Mouse (Mus musculus) hematopoietic multipotent progenitor cell, adult 10-12 weeks (in vitro differentiated cells): Measurements from ENCODE around the gene Rerg. TPM values are rescaled to one million over a fixed set of nuclear protein-coding genes. Genes with fewer than 3 reads are reported as not detected.

ENCODE experiments used
- polyA plus RNA-seq: library from polyadenylated mRNA; stranded (reverse); fragments of >175 nt; gene quantifications from 2 replicates; pipeline ENCODE4 v1.2.3, GENCODE M21; 2012; ENCODE audit warnings: low replicate concordance

The Rerg gene
- polyA plus RNA-seq: not detected in 2 replicates

GRCm38 (mm10) chr6:137170226-137170625, at the start of gene Rerg:
TSS of gene Rerg (minus strand) at chr6:137170497.

Other genes starting within 250 kb of the Rerg start
- 0.25 and 0.36 TPM in 2 replicates for gene Erp27, start 248.3 kb downstream of the Rerg start, polyA plus RNA-seq
- gene Pde6h, start 246.7 kb downstream of the Rerg start, polyA plus RNA-seq: not detected in 2 replicates
- gene Arhgdib, start 228.6 kb downstream of the Rerg start, polyA plus RNA-seq: 203 and 245 TPM in 2 replicates
- gene Ptpro, start 81.8 kb upstream of the Rerg start, polyA plus RNA-seq: 1.5 and 1.6 TPM in 2 replicates